Mouse (Mus musculus): ENCODE measurements around the gene Gm21820. TPM values are rescaled to one million over a fixed set of nuclear protein-coding genes. Genes with fewer than 3 reads are reported as not detected.
"Not testable (repeated sequence)": the region's sequence is repeated elsewhere in the genome, so short reads cannot be mapped to it uniquely, and the experiment has no call there.

Gm21820 gene
- not detected in 2 replicates for total RNA-seq (2021)
- long read RNA-seq = 0 reads

DNA sequence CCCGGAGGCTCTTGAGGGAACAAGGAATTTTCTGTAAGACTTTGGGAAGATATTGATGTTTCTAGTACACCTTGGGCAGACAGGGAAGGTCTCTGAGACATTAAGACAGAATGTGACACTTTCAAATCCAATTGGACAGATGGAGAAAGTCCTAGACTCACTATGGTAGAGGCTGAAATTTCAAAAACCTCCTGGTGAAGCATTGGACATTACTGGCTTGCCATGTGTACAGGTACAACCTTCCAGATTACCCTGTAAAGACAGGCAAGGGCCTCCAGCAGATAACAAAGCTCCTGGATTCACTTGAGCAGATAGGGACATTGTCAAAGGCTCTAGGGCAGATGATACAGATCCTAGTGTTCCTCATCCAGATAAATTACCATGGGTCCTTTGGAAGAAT lies at the start of gene Gm21820:
Gm21820 (minus strand) TSS at position 101 of the 400 bp plus-strand sequence.
- DNase-seq = not testable (repeated sequence)

Other genes with a start within 250 kb of the Gm21820 start
- gene Gm20918, start 205.5 kb downstream of the Gm21820 start, total RNA-seq (2021) = not detected in 2 replicates

Data from adrenal gland, postnatal 25 days (tissue).